Comparison of ENCODE assay signal across 18 mouse cellular contexts in the genomic region with DNA sequence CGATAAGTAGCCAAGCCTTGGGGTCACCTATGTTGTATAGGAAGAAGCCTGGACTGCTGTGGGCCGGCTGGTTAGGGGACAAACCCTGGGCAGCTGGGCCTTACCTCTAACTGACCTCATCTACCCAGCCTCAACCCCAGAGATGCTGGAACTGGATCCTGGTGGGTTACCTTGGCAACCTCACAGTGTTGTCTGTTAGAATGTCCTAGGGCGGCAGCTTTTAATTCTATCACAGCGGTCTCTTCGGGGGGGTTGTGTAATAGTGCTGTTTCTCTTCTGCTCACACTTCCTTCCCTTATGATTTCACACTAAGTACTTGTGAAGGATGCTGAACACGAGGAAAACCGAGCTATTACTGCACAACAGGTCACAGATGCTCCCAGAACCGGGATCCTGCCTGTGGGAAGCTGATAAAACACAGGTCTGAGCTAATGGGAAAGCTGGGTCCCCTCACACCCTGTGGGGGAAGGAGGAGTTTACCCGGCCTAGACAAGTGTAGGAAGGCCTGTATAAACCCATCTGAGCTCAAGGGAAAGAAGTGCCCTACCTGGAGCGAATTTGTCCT. TPM values are rescaled to one million over a fixed set of nuclear protein-coding genes. Genes with fewer than 3 reads are reported as not detected.
DNase-seq lines count a peak whose midpoint lies in the region; ATAC-seq and TF ChIP-seq lines count a peak whose summit lies in the region.
"Had no signal": no experiment of that assay in that cellular context is flagged by ENCODE, and none has a peak within 500 bp of the region (broad histone marks: within the 10 kb centered on the region; RNA-seq: fewer than 3 reads in every experiment).

No protein-coding gene starts in this region.

- peak; percentile 18 for DNase-seq in hindbrain, embryonic 11.5 days (ENCODE audit: low spot score)
- DNase-seq in testis, postnatal 14 days (ENCODE audit: low spot score) = no peak
- DNase-seq in urinary bladder, postnatal 4 days (ENCODE audit: low spot score in 2 of 2) = no peak
- DNase-seq in frontal cortex, postnatal 36 days (ENCODE audit: low spot score in 2 of 2) = no peak
- DNase-seq: cerebellum, postnatal 10 days; gastrocnemius, postnatal 36 days; kidney, adult 8-10 months; layer of hippocampus, postnatal 36 days; liver; lung, adult 18-20 months; spleen, adult 18-20 months had no signal

- H3K36me3 ChIP-seq in hindbrain, embryonic 11.5 days (ENCODE audit: control insufficient read depth, insufficient read depth, low read length) = no peaks in the 10 kb centered on the region
- no peaks in the 10 kb centered on the region for H3K36me3 ChIP-seq in hindbrain, embryonic 13.5 days
- H3K36me3 ChIP-seq in testis, adult 2 months (ENCODE audit: control insufficient read depth, insufficient read depth, low read length) = no peaks in the 10 kb centered on the region
- H3K36me3 ChIP-seq: embryonic facial prominence, embryonic 13.5 days; G1E had no signal

- WGBS in hindbrain, embryonic 11.5 days = 28% methylated on average over 10 of the region's 10 CpGs
- 27% methylated on average over 10 of the region's 10 CpGs for WGBS in hindbrain, embryonic 13.5 days

- no peak overlapping the region for H3K4me2 ChIP-seq in hindbrain, embryonic 11.5 days (replicated peaks; ENCODE audit: low read depth, low read length)
- no peak overlapping the region for H3K4me2 ChIP-seq in hindbrain, embryonic 13.5 days
- H3K4me2 ChIP-seq: embryonic facial prominence, embryonic 13.5 days; heart, embryonic 11.5 days had no signal

- TF ChIP-seq CTCF in testis, adult 2 months (IDR thresholded peaks at IDR 0.05; ENCODE audit: control insufficient read depth, insufficient read depth, insufficient replicate concordance, low read depth, low read length) = no peak

- H3K9me3 ChIP-seq in hindbrain, embryonic 11.5 days (ENCODE audit: control insufficient read depth, low read length) = no peaks in the 10 kb centered on the region
- H3K9me3 ChIP-seq in hindbrain, embryonic 13.5 days = no peaks in the 10 kb centered on the region
- H3K9me3 ChIP-seq: embryonic facial prominence, embryonic 13.5 days had no signal

- no peak for ATAC-seq in hindbrain, embryonic 11.5 days (ENCODE audit: low FRiP score)
- no peak for ATAC-seq in hindbrain, embryonic 13.5 days (ENCODE audit: low FRiP score)
- peak; percentile 57 for ATAC-seq in granulocyte monocyte progenitor cell, adult 5-6 weeks (replicated peaks; ENCODE audit: poor library complexity, severe bottlenecking)
- ATAC-seq: inflammation-experienced regulatory T-cells, adult 6 months had no signal

- peak; percentile 12; the same call in 1 of the 2 replicates for TF ChIP-seq POLR2A in testis, adult 2 months (IDR thresholded peaks at IDR 0.05; ENCODE audit: control insufficient read depth, low read depth, low read length)

- no peak overlapping the region for H3K9ac ChIP-seq in hindbrain, embryonic 11.5 days (ENCODE audit: low read depth, low read length)
- no peak overlapping the region for H3K9ac ChIP-seq in hindbrain, embryonic 13.5 days
- H3K9ac ChIP-seq: embryonic facial prominence, embryonic 13.5 days had no signal

- H3K4me1 ChIP-seq in hindbrain, embryonic 11.5 days (replicated peaks; ENCODE audit: control insufficient read depth, insufficient read depth, low read length) = peaks cover 7% of the 10 kb centered on the region; the same call in 1 of the 2 replicates
- H3K4me1 ChIP-seq in hindbrain, embryonic 13.5 days (replicated peaks) = peaks cover 45% of the 10 kb centered on the region
- H3K4me1 ChIP-seq in testis, adult 2 months (ENCODE audit: control insufficient read depth, insufficient read depth, low read length) = peaks cover 14% of the 10 kb centered on the region

- H3K27ac ChIP-seq in hindbrain, embryonic 11.5 days (ENCODE audit: low read depth, low read length) = no peak overlapping the region
- H3K27ac ChIP-seq in hindbrain, embryonic 13.5 days = no peak overlapping the region
- no peak overlapping the region for H3K27ac ChIP-seq in testis, adult 2 months (ENCODE audit: control insufficient read depth, insufficient read depth, low read depth, low read length)
- H3K27ac ChIP-seq: embryonic facial prominence, embryonic 13.5 days had no signal

- peaks cover 29% of the 10 kb centered on the region for H3K27me3 ChIP-seq in hindbrain, embryonic 11.5 days (ENCODE audit: control insufficient read depth, insufficient read depth, low read length)
- peaks cover 53% of the 10 kb centered on the region for H3K27me3 ChIP-seq in hindbrain, embryonic 13.5 days
- no peaks in the 10 kb centered on the region for H3K27me3 ChIP-seq in testis, adult 2 months (ENCODE audit: control insufficient read depth, insufficient read depth, low read length)

- no peak overlapping the region for H3K4me3 ChIP-seq in hindbrain, embryonic 11.5 days (ENCODE audit: low read depth, low read length)
- no peak overlapping the region for H3K4me3 ChIP-seq in hindbrain, embryonic 13.5 days
- peak overlapping the region; percentile 20 for H3K4me3 ChIP-seq in testis, adult 2 months (ENCODE audit: control insufficient read depth, low read depth, low read length)
- H3K4me3 ChIP-seq: embryonic facial prominence, embryonic 13.5 days had no signal

RNA-seq across cellular contexts. Expression of gene Rftn1, which starts 2.0 kb away (rescaled TPM):
- 5.3 and 5.6 TPM in 2 replicates for polyA plus RNA-seq in hindbrain, embryonic 11.5 days (2014; fragmentation: Nextera tagmentation; extraction: Ambion mirVana)
- 14.2 and 17.0 TPM in 2 replicates for polyA plus RNA-seq in hindbrain, embryonic 13.5 days (2015; fragmentation: Nextera tagmentation; extraction: Ambion mirVana)
- polyA plus RNA-seq in testis, adult 2 months (2012; rRNA removed) = 2.8 and 3.3 TPM in 2 replicates
- 9.8 and 25.8 TPM in 2 replicates for total RNA-seq in granulocyte monocyte progenitor cell, adult 5-6 weeks (2014; fragmentation: Nextera tagmentation)
- total RNA-seq in granulocyte monocyte progenitor cell, adult 5-6 weeks (2017) = 26.4 and 32.4 TPM in 2 replicates
- total RNA-seq: G1E had no signal
- polyA plus RNA-seq: G1E had no signal
